Mouse (Mus musculus): Measurements from ENCODE around the gene Snapc4. TPM values are rescaled to one million over a fixed set of nuclear protein-coding genes. Genes with fewer than 3 reads are reported as not detected.

Snapc4 gene
- polyA plus RNA-seq, 1 experiment from 2014 or later = 29.4 TPM

GRCm38 (mm10) chr2:26367911-26368310, 12.5 kb downstream of the Snapc4 start:
- WGBS = 92% methylated on average over 6 of the region's 6 CpGs

GRCm38 (mm10) chr2:26364738-26365465, 15.6 kb downstream of the Snapc4 start:
- H3K27me3 ChIP-seq (ENCODE audit: control insufficient read depth, insufficient read depth, low read length) = no peaks in the 10 kb centered on the region
- H3K4me2 ChIP-seq (replicated peaks; ENCODE audit: low read depth, low read length) = no peak overlapping the region
- H3K36me3 ChIP-seq (ENCODE audit: control insufficient read depth, insufficient read depth, low read length) = peaks cover 61% of the 10 kb centered on the region
- WGBS = 78% methylated on average over 10 of the region's 10 CpGs
- H3K27ac ChIP-seq (ENCODE audit: low read length) = no peak overlapping the region
- no peak for ATAC-seq (ENCODE audit: insufficient number of reproducible peaks, insufficient read depth, low FRiP score, low read depth)
- H3K9ac ChIP-seq (replicated peaks; ENCODE audit: low read depth, low read length) = no peak overlapping the region
- no peaks in the 10 kb centered on the region for H3K9me3 ChIP-seq (ENCODE audit: control insufficient read depth, low read depth, low read length)
- peaks cover 3% of the 10 kb centered on the region; the same call in 1 of the 2 replicates for H3K4me1 ChIP-seq (ENCODE audit: control insufficient read depth, insufficient read depth, low read length)
- H3K4me3 ChIP-seq (ENCODE audit: low read depth, low read length) = no peak overlapping the region

More at GRCm38 (mm10) chr2:26367911-26368310, 12.5 kb downstream of the Snapc4 start:
- Histone ChIP-seq H3K4me2 (replicated peaks; ENCODE audit: low read depth, low read length) (no peak overlapping the region), H3K4me3 (ENCODE audit: low read depth, low read length) (no peak overlapping the region), H3K9ac (replicated peaks; ENCODE audit: low read depth, low read length) (no peak overlapping the region), H3K36me3 (ENCODE audit: control insufficient read depth, insufficient read depth, low read length) (peaks cover 82% of the 10 kb centered on the region), H3K27ac (ENCODE audit: low read length) (no peak overlapping the region), H3K27me3 (ENCODE audit: control insufficient read depth, insufficient read depth, low read length) (no peaks in the 10 kb centered on the region), H3K9me3 (ENCODE audit: control insufficient read depth, low read depth, low read length) (no peaks in the 10 kb centered on the region), H3K4me1 (ENCODE audit: control insufficient read depth, insufficient read depth, low read length) (peaks cover 3% of the 10 kb centered on the region; the same call in 1 of the 2 replicates)
- ATAC-seq (ENCODE audit: insufficient number of reproducible peaks, insufficient read depth, low FRiP score, low read depth) = no peak

- no peak overlapping the region for H3K27ac ChIP-seq (ENCODE audit: low read length)
- H3K4me2 ChIP-seq (replicated peaks; ENCODE audit: low read depth, low read length) = no peak overlapping the region
- H3K27me3 ChIP-seq (ENCODE audit: control insufficient read depth, insufficient read depth, low read length) = no peaks in the 10 kb centered on the region
- WGBS = 69% methylated on average over 5 of the region's 5 CpGs
- H3K36me3 ChIP-seq (ENCODE audit: control insufficient read depth, insufficient read depth, low read length) = peaks cover 47% of the 10 kb centered on the region
- no peak for ATAC-seq (ENCODE audit: insufficient number of reproducible peaks, insufficient read depth, low FRiP score, low read depth)
- H3K4me3 ChIP-seq (ENCODE audit: low read depth, low read length) = no peak overlapping the region
- H3K4me1 ChIP-seq (ENCODE audit: control insufficient read depth, insufficient read depth, low read length) = peaks cover 3% of the 10 kb centered on the region; the same call in 1 of the 2 replicates
- no peak overlapping the region for H3K9ac ChIP-seq (replicated peaks; ENCODE audit: low read depth, low read length)
- no peaks in the 10 kb centered on the region for H3K9me3 ChIP-seq (ENCODE audit: control insufficient read depth, low read depth, low read length)
Measured at GRCm38 (mm10) chr2:26363481-26363880, 17.0 kb downstream of the Snapc4 start.

- Histone ChIP-seq H3K9me3 (ENCODE audit: control insufficient read depth, low read depth, low read length) (no peaks in the 10 kb centered on the region), H3K4me1 (ENCODE audit: control insufficient read depth, insufficient read depth, low read length) (peaks cover 3% of the 10 kb centered on the region; the same call in 1 of the 2 replicates), H3K27ac (ENCODE audit: low read length) (no peak overlapping the region), H3K9ac (replicated peaks; ENCODE audit: low read depth, low read length) (no peak overlapping the region), H3K4me3 (ENCODE audit: low read depth, low read length) (no peak overlapping the region), H3K27me3 (ENCODE audit: control insufficient read depth, insufficient read depth, low read length) (no peaks in the 10 kb centered on the region), H3K4me2 (replicated peaks; ENCODE audit: low read depth, low read length) (no peak overlapping the region), H3K36me3 (ENCODE audit: control insufficient read depth, insufficient read depth, low read length) (peaks cover 42% of the 10 kb centered on the region)
- no peak for ATAC-seq (ENCODE audit: insufficient number of reproducible peaks, insufficient read depth, low FRiP score, low read depth)
- WGBS = 87% methylated on average over 5 of the region's 5 CpGs
Measured at GRCm38 (mm10) chr2:26362991-26363390, 17.5 kb downstream of the Snapc4 start.

- Histone ChIP-seq H3K27ac (ENCODE audit: low read length) (no peak within 1 kb of the TSS), H3K27me3 (ENCODE audit: control insufficient read depth, insufficient read depth, low read length) (no peaks in the 10 kb centered on the region), H3K4me2 (replicated peaks; ENCODE audit: low read depth, low read length) (no peak within 1 kb of the TSS), H3K4me1 (ENCODE audit: control insufficient read depth, insufficient read depth, low read length) (peaks cover 3% of the 10 kb centered on the region; the same call in 1 of the 2 replicates), H3K9ac (replicated peaks; ENCODE audit: low read depth, low read length) (no peak within 1 kb of the TSS), H3K4me3 (ENCODE audit: low read depth, low read length) (no peak within 1 kb of the TSS), H3K36me3 (ENCODE audit: control insufficient read depth, insufficient read depth, low read length) (peaks cover 21% of the 10 kb centered on the region), H3K9me3 (ENCODE audit: control insufficient read depth, low read depth, low read length) (no peaks in the 10 kb centered on the region)
- ATAC-seq (ENCODE audit: insufficient number of reproducible peaks, insufficient read depth, low FRiP score, low read depth) = no peak
- WGBS = 38% methylated on average over 3 of the region's 3 CpGs
Measured at GRCm38 (mm10) chr2:26360772-26361171, 19.7 kb downstream of the Snapc4 start, which contains the start of gene Card9. Gene Card9, minus strand, starts transcription at chr2:26360918.

GRCm38 (mm10) chr2:26359983-26360382, 20.5 kb downstream of the Snapc4 start:
- Histone ChIP-seq H3K27ac (ENCODE audit: low read length) (no peak overlapping the region), H3K4me2 (replicated peaks; ENCODE audit: low read depth, low read length) (no peak overlapping the region), H3K4me1 (ENCODE audit: control insufficient read depth, insufficient read depth, low read length) (peaks cover 2% of the 10 kb centered on the region; the same call in 1 of the 2 replicates), H3K36me3 (ENCODE audit: control insufficient read depth, insufficient read depth, low read length) (peaks cover 14% of the 10 kb centered on the region), H3K27me3 (ENCODE audit: control insufficient read depth, insufficient read depth, low read length) (no peaks in the 10 kb centered on the region), H3K4me3 (ENCODE audit: low read depth, low read length) (no peak overlapping the region), H3K9ac (replicated peaks; ENCODE audit: low read depth, low read length) (no peak overlapping the region), H3K9me3 (ENCODE audit: control insufficient read depth, low read depth, low read length) (no peaks in the 10 kb centered on the region)
- WGBS = 79% methylated on average over 6 of the region's 6 CpGs
- no peak for ATAC-seq (ENCODE audit: insufficient number of reproducible peaks, insufficient read depth, low FRiP score, low read depth)

- no peak for ATAC-seq (ENCODE audit: insufficient number of reproducible peaks, insufficient read depth, low FRiP score, low read depth)
- Histone ChIP-seq H3K36me3 (ENCODE audit: control insufficient read depth, insufficient read depth, low read length) (peaks cover 6% of the 10 kb centered on the region; the same call in 1 of the 2 replicates), H3K9ac (replicated peaks; ENCODE audit: low read depth, low read length) (no peak overlapping the region), H3K27me3 (ENCODE audit: control insufficient read depth, insufficient read depth, low read length) (no peaks in the 10 kb centered on the region), H3K4me1 (ENCODE audit: control insufficient read depth, insufficient read depth, low read length) (no peaks in the 10 kb centered on the region), H3K9me3 (ENCODE audit: control insufficient read depth, low read depth, low read length) (no peaks in the 10 kb centered on the region), H3K27ac (ENCODE audit: low read length) (no peak overlapping the region), H3K4me2 (replicated peaks; ENCODE audit: low read depth, low read length) (no peak overlapping the region), H3K4me3 (ENCODE audit: low read depth, low read length) (no peak overlapping the region)
- 86% methylated on average over 13 of the region's 13 CpGs for WGBS
Measured at GRCm38 (mm10) chr2:26358667-26359320, 21.7 kb downstream of the Snapc4 start.

GRCm38 (mm10) chr2:26357484-26357883, 23.0 kb downstream of the Snapc4 start:
- 48% methylated on average over 15 of the region's 15 CpGs for WGBS
- no peak overlapping the region for H3K4me3 ChIP-seq (ENCODE audit: low read depth, low read length)
- H3K27me3 ChIP-seq (ENCODE audit: control insufficient read depth, insufficient read depth, low read length) = no peaks in the 10 kb centered on the region
- H3K9ac ChIP-seq (replicated peaks; ENCODE audit: low read depth, low read length) = no peak overlapping the region
- ATAC-seq (ENCODE audit: insufficient number of reproducible peaks, insufficient read depth, low FRiP score, low read depth) = 0 out of 2 replicates have a peak, but pooled peaks have one; percentile 29
- no peaks in the 10 kb centered on the region for H3K9me3 ChIP-seq (ENCODE audit: control insufficient read depth, low read depth, low read length)
- H3K4me2 ChIP-seq (replicated peaks; ENCODE audit: low read depth, low read length) = no peak overlapping the region
- H3K27ac ChIP-seq (ENCODE audit: low read length) = no peak overlapping the region
- no peaks in the 10 kb centered on the region for H3K36me3 ChIP-seq (ENCODE audit: control insufficient read depth, insufficient read depth, low read length)
- H3K4me1 ChIP-seq (ENCODE audit: control insufficient read depth, insufficient read depth, low read length) = peaks cover 4% of the 10 kb centered on the region; the same call in 1 of the 2 replicates

All from stomach, embryonic 14.5 days (tissue).